Mouse (Mus musculus) liver, embryonic 13.5 days (tissue): ENCODE data around the gene Lime1. TPM values are rescaled to one million over a fixed set of nuclear protein-coding genes. Genes with fewer than 3 reads are reported as not detected.

Experiments used
- ATAC-seq: fragments of 200-750 bp; cut with Nextera tagmentation; 2 replicates; pipeline ENCODE4 v1.8.0; 2017; ENCODE audit warnings: low read depth, mild to moderate bottlenecking, moderate number of reproducible peaks, moderate library complexity
- DNase-seq: peaks from one replicate; pipeline ENCODE4 v3.0.0; 2022
- H3K27ac ChIP-seq: fragments of 300-500 bp; sonication (generic); 2 replicates; pipeline ENCODE4 v1.5.1; 2015; ENCODE audit warnings: moderate library complexity, mild to moderate bottlenecking, inconsistent platforms
- H3K27me3 ChIP-seq: fragments of 300-500 bp; sonication (generic); 2 replicates; pipeline ENCODE4 v1.6.1; 2015; ENCODE audit warnings: mild to moderate bottlenecking, inconsistent platforms
- H3K36me3 ChIP-seq: fragments of 300-500 bp; sonication (generic); 2 replicates; pipeline ENCODE4 v1.6.1; 2015; ENCODE audit warnings: mild to moderate bottlenecking, inconsistent platforms
- H3K4me1 ChIP-seq: fragments of 300-500 bp; sonication (generic); replicated peaks from 2 replicates; pipeline ENCODE4 v1.6.1; 2015; ENCODE audit warnings: inconsistent platforms
- H3K4me2 ChIP-seq: fragments of 300-500 bp; sonication (generic); 2 replicates; pipeline ENCODE4 v1.6.1; 2015; ENCODE audit warnings: inconsistent platforms, mild to moderate bottlenecking, moderate library complexity
- H3K4me3 ChIP-seq: fragments of 300-500 bp; sonication (generic); replicated peaks from 2 replicates; pipeline ENCODE4 v1.5.1; 2015; ENCODE audit warnings: mild to moderate bottlenecking, inconsistent platforms
- H3K9ac ChIP-seq: fragments of 300-500 bp; sonication (generic); 2 replicates; pipeline ENCODE4 v1.6.1; 2015; ENCODE audit warnings: mild to moderate bottlenecking, inconsistent platforms
- H3K9me3 ChIP-seq: fragments of 300-500 bp; sonication (generic); replicated peaks from 2 replicates; pipeline ENCODE4 v1.6.1; 2016; ENCODE audit warnings: inconsistent platforms
- WGBS: fragments of 180-500 bp; shearing (Covaris S2); methylation state at CpG from one replicate; pipeline ENCODE4 v1.1.7; 2015; ENCODE audit not compliant: insufficient replicate concordance; 5-methylcytosine and 5-hydroxymethylcytosine counted together
- polyA plus RNA-seq: library from polyadenylated mRNA; unstranded; fragments of >200 nt; fragmentation: Nextera tagmentation; extraction: Ambion mirVana; gene quantifications from 2 replicates; pipeline ENCODE4 v1.2.1, GENCODE M21; 2015

Lime1 gene
- 5.1 and 6.0 TPM in 2 replicates for polyA plus RNA-seq

GRCm38 (mm10) chr2:181379778-181380177 is at the start of gene Lime1:
Gene Lime1 (plus strand): TSS chr2:181380078.
- H3K36me3 ChIP-seq = peaks cover 65% of the 10 kb centered on the region
- no peak within 1 kb of the TSS for H3K27ac ChIP-seq
- H3K9ac ChIP-seq = no peak within 1 kb of the TSS
- WGBS = 85% methylated on average over 12 of the region's 12 CpGs
- no peak within 1 kb of the TSS for H3K4me2 ChIP-seq
- H3K27me3 ChIP-seq = no peaks in the 10 kb centered on the region
- DNase-seq = no peak
- H3K4me3 ChIP-seq = no peak within 1 kb of the TSS
- H3K9me3 ChIP-seq = no peaks in the 10 kb centered on the region
- H3K4me1 ChIP-seq = peaks cover 15% of the 10 kb centered on the region
- ATAC-seq = no peak

- H3K4me1 ChIP-seq = no peaks in the 10 kb centered on the region
- H3K9ac ChIP-seq = no peak overlapping the region
- H3K9me3 ChIP-seq = no peaks in the 10 kb centered on the region
- no peaks in the 10 kb centered on the region for H3K27me3 ChIP-seq
- DNase-seq (no peak), ATAC-seq (no peak)
- no peak overlapping the region for H3K4me3 ChIP-seq
- H3K27ac ChIP-seq = no peak overlapping the region
- peaks cover 82% of the 10 kb centered on the region for H3K36me3 ChIP-seq
- H3K4me2 ChIP-seq = no peak overlapping the region
These were observed 47.3 kb upstream of the Lime1 start for GRCm38 (mm10) chr2:181332542-181332941.

GRCm38 (mm10) chr2:181334023-181334422 is 45.9 kb upstream of the Lime1 start:
- H3K4me1 ChIP-seq = no peaks in the 10 kb centered on the region
- peak; percentile 70 for ATAC-seq
- WGBS = 54% methylated on average over 3 of the region's 3 CpGs

GRCm38 (mm10) chr2:181340426-181340825 is 39.5 kb upstream of the Lime1 start:
- Histone ChIP-seq H3K27me3 (no peaks in the 10 kb centered on the region), H3K36me3 (peaks cover 87% of the 10 kb centered on the region), H3K9me3 (no peaks in the 10 kb centered on the region), H3K4me3 (no peak overlapping the region), H3K4me2 (no peak overlapping the region), H3K9ac (no peak overlapping the region), H3K4me1 (no peaks in the 10 kb centered on the region), H3K27ac (no peak overlapping the region)
- no peak for DNase-seq
- no peak for ATAC-seq
- 78% methylated on average over 4 of the region's 4 CpGs for WGBS

More at GRCm38 (mm10) chr2:181334023-181334422, 45.9 kb upstream of the Lime1 start:
- Histone ChIP-seq H3K9me3 (no peaks in the 10 kb centered on the region), H3K4me2 (no peak overlapping the region), H3K9ac (no peak overlapping the region), H3K27ac (no peak overlapping the region), H3K4me3 (no peak overlapping the region), H3K27me3 (no peaks in the 10 kb centered on the region), H3K36me3 (peaks cover 82% of the 10 kb centered on the region)
- DNase-seq = peak; percentile 35

- Histone ChIP-seq H3K4me3 (no peak overlapping the region), H3K27ac (no peak overlapping the region), H3K4me2 (no peak overlapping the region), H3K9me3 (no peaks in the 10 kb centered on the region), H3K27me3 (no peaks in the 10 kb centered on the region), H3K9ac (no peak overlapping the region), H3K4me1 (no peaks in the 10 kb centered on the region), H3K36me3 (peaks cover 89% of the 10 kb centered on the region)
- ATAC-seq = no peak
- WGBS = 85% methylated on average over 6 of the region's 6 CpGs
- DNase-seq = no peak
These were observed 37.1 kb upstream of the Lime1 start for GRCm38 (mm10) chr2:181342766-181343165.

- no peak for ATAC-seq
- Histone ChIP-seq H3K4me1 (no peaks in the 10 kb centered on the region), H3K9me3 (no peaks in the 10 kb centered on the region), H3K4me3 (no peak overlapping the region), H3K27ac (no peak overlapping the region), H3K9ac (no peak overlapping the region), H3K27me3 (no peaks in the 10 kb centered on the region), H3K4me2 (no peak overlapping the region), H3K36me3 (peaks cover 99% of the 10 kb centered on the region)
- WGBS = 74% methylated on average over 3 of the region's 3 CpGs
- DNase-seq = no peak
These were observed 23.1 kb upstream of the Lime1 start for GRCm38 (mm10) chr2:181356780-181357179.

GRCm38 (mm10) chr2:181363946-181364345 is 15.9 kb upstream of the Lime1 start:
- Histone ChIP-seq H3K36me3 (peaks cover 45% of the 10 kb centered on the region), H3K27ac (0 out of 2 replicates have a peak overlapping the region, but pooled peaks have one; percentile 88), H3K27me3 (no peaks in the 10 kb centered on the region), H3K4me3 (peak overlapping the region; percentile 88), H3K4me2 (peak overlapping the region; percentile 95), H3K4me1 (peaks cover 42% of the 10 kb centered on the region), H3K9me3 (no peaks in the 10 kb centered on the region), H3K9ac (peak overlapping the region; percentile 92)
- 57% methylated on average over 3 of the region's 3 CpGs for WGBS
- DNase-seq (no peak), ATAC-seq (no peak)

GRCm38 (mm10) chr2:181364487-181364859 is 15.4 kb upstream of the Lime1 start:
- peak overlapping the region; percentile 88 for H3K4me3 ChIP-seq
- H3K4me2 ChIP-seq = peak overlapping the region; percentile 95
- peak overlapping the region; percentile 92 for H3K9ac ChIP-seq
- H3K36me3 ChIP-seq = peaks cover 45% of the 10 kb centered on the region
- DNase-seq (no peak), ATAC-seq (0 out of 2 replicates have a peak, but pooled peaks have one; percentile 0)
- peaks cover 42% of the 10 kb centered on the region for H3K4me1 ChIP-seq
- no peaks in the 10 kb centered on the region for H3K9me3 ChIP-seq
- no peaks in the 10 kb centered on the region for H3K27me3 ChIP-seq
- peak overlapping the region; percentile 88 for H3K27ac ChIP-seq
- WGBS = 7% methylated on average over 14 of the region's 14 CpGs

GRCm38 (mm10) chr2:181364860-181365596 is 14.8 kb upstream of the Lime1 start, which contains the start of the genes Zgpat and Arfrp1:
Gene Zgpat (plus strand): TSS chr2:181364928.
Gene Arfrp1 (minus strand): TSS chr2:181365404.
- peak; percentile 83 for DNase-seq
- ATAC-seq = peak; percentile 92
- WGBS = under 1% methylated on average over 71 of the region's 71 CpGs
- Histone ChIP-seq H3K27ac (peak within 1 kb of the TSS; percentile 88), H3K4me2 (peak within 1 kb of the TSS; percentile 95), H3K4me3 (peak within 1 kb of the TSS; percentile 88), H3K27me3 (no peaks in the 10 kb centered on the region), H3K4me1 (peaks cover 42% of the 10 kb centered on the region), H3K9me3 (peaks cover 3% of the 10 kb centered on the region; the same call in 1 of the 2 replicates), H3K36me3 (peaks cover 45% of the 10 kb centered on the region), H3K9ac (peak within 1 kb of the TSS; percentile 92)

GRCm38 (mm10) chr2:181365655-181366075 is 14.2 kb upstream of the Lime1 start:
- ATAC-seq (peak; percentile 75), DNase-seq (peak; percentile 26)
- WGBS = 0% methylated on average over 20 of the region's 20 CpGs
- Histone ChIP-seq H3K36me3 (peaks cover 42% of the 10 kb centered on the region), H3K9ac (peak overlapping the region; percentile 92), H3K27me3 (no peaks in the 10 kb centered on the region), H3K4me3 (peak overlapping the region; percentile 88), H3K9me3 (peaks cover 4% of the 10 kb centered on the region; the same call in 1 of the 2 replicates), H3K4me2 (peak overlapping the region; percentile 95), H3K27ac (peak overlapping the region; percentile 88), H3K4me1 (peaks cover 42% of the 10 kb centered on the region)

- H3K9ac ChIP-seq = no peak overlapping the region
- no peak overlapping the region for H3K4me2 ChIP-seq
- WGBS = 92% methylated on average over 5 of the region's 5 CpGs
- peaks cover 4% of the 10 kb centered on the region; the same call in 1 of the 2 replicates for H3K9me3 ChIP-seq
- DNase-seq (no peak), ATAC-seq (no peak)
- no peak overlapping the region for H3K27ac ChIP-seq
- H3K36me3 ChIP-seq = peaks cover 23% of the 10 kb centered on the region
- H3K4me3 ChIP-seq = no peak overlapping the region
- H3K27me3 ChIP-seq = no peaks in the 10 kb centered on the region
- H3K4me1 ChIP-seq = peaks cover 38% of the 10 kb centered on the region
These were observed 9.9 kb upstream of the Lime1 start for GRCm38 (mm10) chr2:181370001-181370400.
